Mouse (Mus musculus) myocyte (in vitro differentiated cells): ENCODE results near the gene Ang. TPM values are rescaled to one million over a fixed set of nuclear protein-coding genes. Genes with fewer than 3 reads are reported as not detected.

Source experiments
- H3K27me3 ChIP-seq: one replicate; pipeline ENCODE4 v1.6.1; 2011; ENCODE audit not compliant: control insufficient read depth, insufficient read depth, insufficient read length
- H3K36me3 ChIP-seq: one replicate; pipeline ENCODE4 v1.6.1; 2011; ENCODE audit not compliant: control insufficient read depth, insufficient read depth
- H3K4me2 ChIP-seq: one replicate; pipeline ENCODE4 v1.6.1; 2011; ENCODE audit warnings: low read depth, control low read depth
- H3K4me3 ChIP-seq: one replicate; pipeline ENCODE4 v1.5.1; 2011; ENCODE audit warnings: mild to moderate bottlenecking, control low read depth, moderate library complexity
- H3K79me2 ChIP-seq: one replicate; pipeline ENCODE4 v1.6.1; 2011; ENCODE audit not compliant: control insufficient read depth, insufficient read depth
- H3ac ChIP-seq: one replicate; pipeline ENCODE4 v1.6.1; 2011; ENCODE audit not compliant: control insufficient read depth, insufficient read length
- CEBPB ChIP-seq: IDR thresholded peaks from 2 replicates; pipeline ENCODE4 v1.6.1; 2011; ENCODE audit warnings: mild to moderate bottlenecking, moderate library complexity; ENCODE audit not compliant: poor library complexity, insufficient read depth, severe bottlenecking
- E2F4 ChIP-seq: IDR thresholded peaks from one replicate; pipeline ENCODE4 v1.6.1; 2011; ENCODE audit warnings: mild to moderate bottlenecking, control low read depth, moderate library complexity; ENCODE audit not compliant: insufficient read depth
- MAX ChIP-seq: IDR thresholded peaks from one replicate; pipeline ENCODE4 v1.6.1; 2011; ENCODE audit warnings: low read depth, mild to moderate bottlenecking, control low read depth
- MYOD1 ChIP-seq, 3 experiments: IDR thresholded peaks; one replicate each; pipeline ENCODE4 v1.6.1; 2011; ENCODE audit warnings: control low read depth in 2 of 3, low read depth in 2 of 3, mild to moderate bottlenecking in 2 of 3, moderate library complexity in 1 of 3; ENCODE audit not compliant: insufficient read length in 2 of 3, control insufficient read depth in 1 of 3
- MYOG ChIP-seq, 3 experiments: IDR thresholded peaks; one replicate each; pipeline ENCODE4 v1.6.1; 2011; ENCODE audit warnings: control low read depth in 2 of 3, low read depth in 2 of 3, mild to moderate bottlenecking in 2 of 3; ENCODE audit not compliant: insufficient read length in 2 of 3, control insufficient read depth in 1 of 3, insufficient read depth in 1 of 3
- POLR2A ChIP-seq: IDR thresholded peaks from one replicate; pipeline ENCODE4 v1.6.1; 2011; ENCODE audit warnings: low read depth, mild to moderate bottlenecking, control low read depth, moderate library complexity; ENCODE audit not compliant: insufficient read length
- POLR2AphosphoS2 ChIP-seq: IDR thresholded peaks from one replicate; pipeline ENCODE4 v1.6.1; 2011; ENCODE audit warnings: low read depth, control low read depth; ENCODE audit not compliant: insufficient read length
- REST ChIP-seq: IDR thresholded peaks from one replicate; pipeline ENCODE4 v1.6.1; 2011; ENCODE audit warnings: mild to moderate bottlenecking, control low read depth, moderate library complexity; ENCODE audit not compliant: insufficient read depth, insufficient read length
- SRF ChIP-seq: IDR thresholded peaks from one replicate; pipeline ENCODE4 v1.6.1; 2011; ENCODE audit warnings: low read depth; ENCODE audit not compliant: control insufficient read depth, insufficient read length
- TCF12 ChIP-seq: IDR thresholded peaks from one replicate; pipeline ENCODE4 v1.6.1; 2011; ENCODE audit warnings: mild to moderate bottlenecking, control low read depth; ENCODE audit not compliant: poor library complexity, insufficient read depth, severe bottlenecking
- TCF3 ChIP-seq: IDR thresholded peaks from one replicate; pipeline ENCODE4 v1.6.1; 2011; ENCODE audit warnings: low read depth, control low read depth; ENCODE audit not compliant: insufficient read length
- USF1 ChIP-seq: IDR thresholded peaks from one replicate; pipeline ENCODE4 v1.6.1; 2011; ENCODE audit warnings: low read depth, mild to moderate bottlenecking, control low read depth, moderate library complexity
- polyA plus RNA-seq: library from polyadenylated mRNA; unstranded; fragments of >200 nt; fragmentation: generic; extraction: Trizol; gene quantifications from one replicate; pipeline ENCODE4 v1.2.1, GENCODE M21; 2012; ENCODE audit warnings: missing spikeins

Ang gene
- polyA plus RNA-seq, 1 experiment: 1.3 TPM

- H3ac ChIP-seq: no peak overlapping the region
- H3K4me2 ChIP-seq: no peak overlapping the region
- no peaks in the 10 kb centered on the region for H3K27me3 ChIP-seq
- TF ChIP-seq CEBPB (no peak), REST (no peak), MAX (no peak), USF1 (no peak), E2F4 (no peak), TCF3 (no peak), POLR2AphosphoS2 (no peak), SRF (no peak), MYOG (IDR thresholded peaks at IDR 0.05; ENCODE audit: control insufficient read depth in 1 of 3, insufficient read depth in 1 of 3, insufficient read length in 2 of 3, low read depth in 2 of 3) (no peak), TCF12 (no peak), MYOD1 (IDR thresholded peaks at IDR 0.05; ENCODE audit: control insufficient read depth in 1 of 3, insufficient read length in 2 of 3, low read depth in 2 of 3) (no peak), POLR2A (no peak)
- H3K4me3 ChIP-seq: no peak overlapping the region
- no peaks in the 10 kb centered on the region for H3K79me2 ChIP-seq
- H3K36me3 ChIP-seq: no peaks in the 10 kb centered on the region
Measured at GRCm38 (mm10) chr14:51053176-51053575, 37.8 kb upstream of the Ang start.

- TF ChIP-seq TCF3 (no peak), MYOG (IDR thresholded peaks at IDR 0.05; ENCODE audit: control insufficient read depth in 1 of 3, insufficient read depth in 1 of 3, insufficient read length in 2 of 3, low read depth in 2 of 3) (no peak), CEBPB (no peak), SRF (no peak), POLR2AphosphoS2 (no peak), REST (no peak), E2F4 (no peak), MAX (no peak), POLR2A (no peak), USF1 (no peak)
- Histone ChIP-seq H3K79me2 (no peaks in the 10 kb centered on the region), H3ac (no peak overlapping the region), H3K4me3 (no peak overlapping the region), H3K27me3 (no peaks in the 10 kb centered on the region), H3K4me2 (no peak overlapping the region), H3K36me3 (no peaks in the 10 kb centered on the region)
Measured at GRCm38 (mm10) chr14:51054243-51055237, 36.4 kb upstream of the Ang start.

- Histone ChIP-seq H3K4me2 (no peak within 1 kb of the TSS), H3K36me3 (no peaks in the 10 kb centered on the region), H3K27me3 (no peaks in the 10 kb centered on the region), H3K79me2 (no peaks in the 10 kb centered on the region), H3ac (no peak within 1 kb of the TSS), H3K4me3 (no peak within 1 kb of the TSS)
- TF ChIP-seq MAX (no peak), POLR2A (no peak), TCF3 (no peak), MYOD1 (IDR thresholded peaks at IDR 0.05; ENCODE audit: control insufficient read depth in 1 of 3, insufficient read length in 2 of 3, low read depth in 2 of 3) (no peak), USF1 (no peak)
Measured at GRCm38 (mm10) chr14:51057401-51057831, 33.5 kb upstream of the Ang start, which contains the start of gene Rnase12. Gene Rnase12 (minus strand): TSS chr14:51057661.

- Histone ChIP-seq H3ac (no peak overlapping the region), H3K4me2 (no peak overlapping the region), H3K4me3 (no peak overlapping the region), H3K36me3 (no peaks in the 10 kb centered on the region), H3K27me3 (no peaks in the 10 kb centered on the region), H3K79me2 (no peaks in the 10 kb centered on the region)
- TF ChIP-seq REST: no peak
- TF ChIP-seq MYOG (IDR thresholded peaks at IDR 0.05; ENCODE audit: control insufficient read depth in 1 of 3, insufficient read depth in 1 of 3, insufficient read length in 2 of 3, low read depth in 2 of 3): no peak
- no peak for TF ChIP-seq USF1
- no peak for TF ChIP-seq POLR2AphosphoS2
- TF ChIP-seq TCF3: no peak
- no peak for TF ChIP-seq MAX
- TF ChIP-seq TCF12: no peak
- TF ChIP-seq CEBPB: no peak
- no peak for TF ChIP-seq POLR2A
- TF ChIP-seq SRF: no peak
- TF ChIP-seq MYOD1 (IDR thresholded peaks at IDR 0.05; ENCODE audit: control insufficient read depth in 1 of 3, insufficient read length in 2 of 3, low read depth in 2 of 3): no peak
- TF ChIP-seq E2F4: no peak
Measured at GRCm38 (mm10) chr14:51060761-51061160, 30.2 kb upstream of the Ang start.

- Histone ChIP-seq H3K36me3 (no peaks in the 10 kb centered on the region), H3ac (no peak overlapping the region)
- TF ChIP-seq TCF12 (no peak), POLR2AphosphoS2 (no peak), SRF (no peak), MAX (no peak), E2F4 (no peak), USF1 (no peak), REST (no peak), MYOG (IDR thresholded peaks at IDR 0.05; ENCODE audit: control insufficient read depth in 1 of 3, insufficient read depth in 1 of 3, insufficient read length in 2 of 3, low read depth in 2 of 3) (no peak), POLR2A (no peak), CEBPB (no peak), MYOD1 (IDR thresholded peaks at IDR 0.05; ENCODE audit: control insufficient read depth in 1 of 3, insufficient read length in 2 of 3, low read depth in 2 of 3) (no peak), TCF3 (no peak)
Measured at GRCm38 (mm10) chr14:51068956-51069355, 22.0 kb upstream of the Ang start.

More at GRCm38 (mm10) chr14:51068956-51069355, 22.0 kb upstream of the Ang start:
- Histone ChIP-seq H3K27me3 (no peaks in the 10 kb centered on the region), H3K79me2 (no peaks in the 10 kb centered on the region), H3K4me2 (no peak overlapping the region), H3K4me3 (no peak overlapping the region)
